Mouse (Mus musculus) G1E (cell line): ENCODE measurements around the gene Polr2c. TPM values are rescaled to one million over a fixed set of nuclear protein-coding genes. Genes with fewer than 3 reads are reported as not detected.
"Not testable (repeated sequence)": the region's sequence is repeated elsewhere in the genome, so short reads cannot be mapped to it uniquely, and the experiment has no call there.

Source experiments
- ATAC-seq: 2 replicates; pipeline ENCODE4 v1.8.0; 2016; ENCODE audit warnings: mild to moderate bottlenecking; ENCODE audit not compliant: insufficient number of reproducible peaks, poor library complexity, low FRiP score, severe bottlenecking; ENCODE audit errors: extremely low read depth
- DNase-seq: peaks from one replicate; pipeline ENCODE4 v3.0.0; 2012; ENCODE audit warnings: low spot score
- H3K27me3 ChIP-seq: 2 replicates; pipeline ENCODE4 v1.6.1; 2012; ENCODE audit warnings: mild to moderate bottlenecking, low read length, inconsistent platforms; ENCODE audit not compliant: insufficient read depth
- H3K36me3 ChIP-seq: replicated peaks from 2 replicates; pipeline ENCODE3; 2012; ENCODE audit warnings: mild to moderate bottlenecking, inconsistent platforms
- H3K4me1 ChIP-seq: 2 replicates; pipeline ENCODE4 v1.6.1; 2012; ENCODE audit warnings: low read depth, low read length, inconsistent platforms, mixed read lengths; ENCODE audit not compliant: insufficient read depth
- H3K4me3 ChIP-seq: 2 replicates; pipeline ENCODE4 v1.5.1; 2012; ENCODE audit warnings: low read depth, mild to moderate bottlenecking, inconsistent platforms, low read length, moderate library complexity, mixed read lengths
- H3K9me3 ChIP-seq: replicated peaks from 2 replicates; pipeline ENCODE4 v1.6.1; 2012; ENCODE audit warnings: inconsistent platforms
- CTCF ChIP-seq: IDR thresholded peaks from 2 replicates; pipeline ENCODE4 v1.5.1; 2012; ENCODE audit warnings: low read depth, low read length, inconsistent platforms, mixed read lengths
- GATA1 ChIP-seq: IDR thresholded peaks from 2 replicates; pipeline ENCODE4 v1.6.1; 2012; ENCODE audit warnings: borderline replicate concordance, low read length, inconsistent platforms, mixed read lengths
- GATA2 ChIP-seq: IDR thresholded peaks from 2 replicates; pipeline ENCODE4 v1.6.1; 2012; ENCODE audit warnings: low read depth, low read length, inconsistent platforms, borderline replicate concordance
- POLR2AphosphoS5 ChIP-seq: IDR thresholded peaks from 2 replicates; pipeline ENCODE4 v1.6.1; 2012; ENCODE audit warnings: low read depth, low read length, inconsistent platforms; ENCODE audit not compliant: insufficient replicate concordance
- TAL1 ChIP-seq: conservative IDR thresholded peaks from 2 replicates; pipeline ENCODE4 v1.6.1; 2012; ENCODE audit warnings: low read depth, low read length, inconsistent platforms, mixed read lengths
- polyA plus RNA-seq: library from polyadenylated mRNA; stranded (reverse); fragments of >175 nt; gene quantifications from 2 replicates; pipeline ENCODE4 v1.2.3, GENCODE M21; 2012
- total RNA-seq, 2 experiments: library from RNA; stranded (forward) in 1 of 2; stranded (reverse) in 1 of 2; fragments of 200-1000 nt in 1 of 2; fragments of >200 nt in 1 of 2; fragmentation: Nextera tagmentation in 1 of 2; gene quantifications; 2 replicates each; pipeline ENCODE4 v1.2.3; 2014 to 2017

The Polr2c gene
- total and polyA plus RNA-seq, 3 experiments, result 33.8 to 95.8 (median 66.1) TPM

GRCm38 (mm10) chr8:94822637-94823560 is 34.4 kb upstream of the Polr2c start:
- Histone ChIP-seq H3K27me3 (no peaks in the 10 kb centered on the region; the same call in 1 of the 2 replicates), H3K4me1 (peaks cover 12% of the 10 kb centered on the region), H3K9me3 (no peaks in the 10 kb centered on the region), H3K36me3 (peaks cover 97% of the 10 kb centered on the region), H3K4me3 (no peak overlapping the region)
- peak; percentile 63 for DNase-seq
- ATAC-seq, result peak; percentile 77
- TF ChIP-seq TAL1 (no peak), CTCF (peak; percentile 52; the same call in 1 of the 2 replicates)

GRCm38 (mm10) chr8:94825170-94825569 is 32.1 kb upstream of the Polr2c start:
- TF ChIP-seq GATA2 (no peak), POLR2AphosphoS5 (no peak), CTCF (no peak), TAL1 (no peak), GATA1 (no peak)
- Histone ChIP-seq H3K9me3 (no peaks in the 10 kb centered on the region), H3K27me3 (no peaks in the 10 kb centered on the region; the same call in 1 of the 2 replicates), H3K36me3 (peaks cover 94% of the 10 kb centered on the region), H3K4me1 (peaks cover 17% of the 10 kb centered on the region), H3K4me3 (no peak overlapping the region)
- DNase-seq, result no peak
- no peak for ATAC-seq

- Histone ChIP-seq H3K9me3 (no peaks in the 10 kb centered on the region; the same call in 1 of the 2 replicates), H3K36me3 (peaks cover 92% of the 10 kb centered on the region), H3K4me3 (no peak overlapping the region), H3K27me3 (no peaks in the 10 kb centered on the region; the same call in 1 of the 2 replicates), H3K4me1 (peaks cover 20% of the 10 kb centered on the region)
- DNase-seq, result no peak
- no peak for TF ChIP-seq GATA1
- no peak for TF ChIP-seq TAL1
- no peak for TF ChIP-seq POLR2AphosphoS5
- no peak for TF ChIP-seq GATA2
- TF ChIP-seq CTCF, result no peak
- no peak for ATAC-seq
Measured at GRCm38 (mm10) chr8:94826210-94826609, 31.0 kb upstream of the Polr2c start.

- no peaks in the 10 kb centered on the region; the same call in 1 of the 2 replicates for H3K9me3 ChIP-seq
- no peak for ATAC-seq
- H3K4me1 ChIP-seq, result peaks cover 25% of the 10 kb centered on the region; the same call in 1 of the 2 replicates
- no peaks in the 10 kb centered on the region; the same call in 1 of the 2 replicates for H3K27me3 ChIP-seq
- H3K4me3 ChIP-seq, result no peak overlapping the region
- DNase-seq, result no peak
- H3K36me3 ChIP-seq, result peaks cover 92% of the 10 kb centered on the region
- TF ChIP-seq GATA2 (no peak), TAL1 (no peak), GATA1 (no peak), POLR2AphosphoS5 (no peak), CTCF (no peak)
Measured at GRCm38 (mm10) chr8:94828284-94828683, 29.0 kb upstream of the Polr2c start.

DNA sequence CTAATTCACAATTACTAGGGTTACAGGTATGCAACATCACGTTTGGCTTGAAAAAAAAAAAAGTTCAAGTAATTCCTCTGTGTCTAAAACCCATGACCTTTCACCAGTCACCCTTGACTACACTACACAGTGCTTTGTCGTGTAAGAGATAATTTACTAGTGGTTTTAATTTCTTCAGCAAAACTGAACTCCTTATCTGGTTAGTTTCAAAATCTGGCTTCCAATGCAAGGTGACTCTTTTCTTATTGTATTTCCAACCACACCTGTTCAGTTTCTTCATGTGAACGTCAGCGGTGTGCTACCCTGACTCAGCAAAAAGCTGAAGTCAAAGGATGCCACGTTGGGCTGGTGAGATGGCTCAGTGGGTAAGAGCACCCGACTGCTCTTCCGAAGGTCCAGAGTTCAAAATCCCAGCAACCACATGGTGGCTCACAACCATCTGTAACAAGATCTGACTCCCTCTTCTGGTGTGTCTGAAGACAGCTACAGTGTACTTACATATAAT is 23.3 kb upstream of the Polr2c start:
- peaks cover 36% of the 10 kb centered on the region for H3K4me1 ChIP-seq
- not testable (repeated sequence) for DNase-seq, H3K4me3 ChIP-seq, H3K27me3 ChIP-seq, ATAC-seq, H3K9me3 ChIP-seq
- H3K36me3 ChIP-seq, result peaks cover 46% of the 10 kb centered on the region

- H3K27me3 ChIP-seq, H3K4me3 ChIP-seq, ATAC-seq, H3K9me3 ChIP-seq, DNase-seq: not testable (repeated sequence)
- Histone ChIP-seq H3K36me3 (peaks cover 37% of the 10 kb centered on the region), H3K4me1 (peaks cover 40% of the 10 kb centered on the region)
Measured at GRCm38 (mm10) chr8:94835751-94836150, 21.5 kb upstream of the Polr2c start.
